Mouse (Mus musculus) embryo, embryonic 10 days (tissue): ENCODE measurements around the gene Lzic.
A peak's percentile ranks its signal among the peaks of the same experiment; 100 is the strongest.

Source experiments
- DNase-seq: peaks from one replicate; pipeline ENCODE4 v3.0.0-alpha.2; 2015; ENCODE audit warnings: low spot score

Lzic gene

GRCm38 (mm10) chr4:149526330-149526729 lies 41.3 kb downstream of the Lzic start:
- peak; percentile 42 for DNase-seq

DNA sequence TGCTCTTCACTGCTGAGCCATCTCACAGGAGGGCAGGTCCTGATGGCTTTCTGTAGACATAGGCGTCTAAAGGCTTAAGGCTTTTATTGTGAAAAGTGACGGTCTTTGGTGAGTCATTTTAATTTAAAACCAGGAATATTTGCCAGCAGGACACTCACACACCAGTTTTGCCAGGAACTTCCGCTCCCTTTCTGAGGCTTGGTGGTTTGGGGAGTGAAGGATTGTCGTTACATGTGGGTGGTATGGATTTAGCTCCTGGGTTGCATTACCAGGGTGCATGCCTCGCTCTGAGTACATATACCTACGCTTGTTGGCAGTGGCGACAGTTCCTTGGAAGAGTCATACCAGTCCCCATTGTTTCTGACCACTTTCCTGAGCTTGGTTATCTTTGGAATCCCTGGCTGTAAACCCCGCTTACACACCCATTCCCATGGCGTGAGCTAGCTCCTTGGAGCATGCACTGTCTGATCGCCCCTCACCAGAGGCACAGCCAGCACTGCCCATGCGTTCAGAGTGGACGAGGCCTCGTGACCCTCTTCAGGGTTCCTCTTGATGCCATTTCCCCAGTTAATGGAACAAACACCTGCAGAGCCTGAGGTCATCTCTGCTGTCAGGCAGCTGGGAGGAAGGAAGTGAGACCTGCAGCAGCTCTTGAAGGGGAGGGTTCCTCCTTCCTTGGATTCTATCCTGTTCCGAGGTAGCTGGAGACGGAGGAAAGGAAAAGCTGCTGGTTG lies 42.8 kb downstream of the Lzic start:
- no peak for DNase-seq

DNA sequence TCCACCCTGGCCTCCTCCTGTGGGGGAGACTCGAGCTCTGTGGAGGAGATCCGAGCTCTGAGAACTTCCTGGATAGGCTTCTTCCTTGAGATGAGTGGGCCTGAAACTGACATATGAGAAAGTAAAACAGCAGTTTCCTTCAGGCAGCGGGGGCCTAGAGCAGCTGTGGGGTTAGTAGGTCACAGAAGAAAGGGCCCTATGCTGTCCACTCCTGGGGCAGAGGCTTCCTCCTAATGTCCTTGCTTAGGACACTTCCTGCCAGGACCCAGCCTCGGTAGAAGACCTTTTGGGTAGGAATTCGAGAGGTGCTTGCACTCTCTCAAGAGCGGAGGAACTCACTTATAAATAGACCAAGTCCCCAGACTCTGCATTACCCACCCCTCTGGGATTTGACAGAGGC lies 44.7 kb downstream of the Lzic start:
- no peak for DNase-seq

DNA sequence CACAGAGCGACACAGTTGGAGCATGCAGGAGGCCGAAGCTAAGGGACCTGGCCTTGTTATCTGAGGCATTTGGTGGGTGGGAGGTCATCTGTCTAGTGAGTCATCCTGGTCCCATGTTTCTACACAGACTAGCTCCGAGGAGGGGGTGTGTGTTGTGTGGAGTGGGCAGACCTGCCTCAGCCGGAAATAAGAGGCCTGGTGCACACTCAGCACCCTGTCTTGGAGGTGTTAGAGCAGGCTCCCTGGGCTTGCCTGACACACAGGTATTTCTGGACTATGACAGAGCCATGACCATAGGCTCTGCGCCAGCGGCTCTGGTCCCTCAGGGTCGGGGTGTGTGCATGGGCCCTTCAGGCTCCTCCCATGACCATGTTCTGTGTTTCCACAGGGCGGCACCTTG lies 54.4 kb downstream of the Lzic start:
- no peak for DNase-seq

DNA sequence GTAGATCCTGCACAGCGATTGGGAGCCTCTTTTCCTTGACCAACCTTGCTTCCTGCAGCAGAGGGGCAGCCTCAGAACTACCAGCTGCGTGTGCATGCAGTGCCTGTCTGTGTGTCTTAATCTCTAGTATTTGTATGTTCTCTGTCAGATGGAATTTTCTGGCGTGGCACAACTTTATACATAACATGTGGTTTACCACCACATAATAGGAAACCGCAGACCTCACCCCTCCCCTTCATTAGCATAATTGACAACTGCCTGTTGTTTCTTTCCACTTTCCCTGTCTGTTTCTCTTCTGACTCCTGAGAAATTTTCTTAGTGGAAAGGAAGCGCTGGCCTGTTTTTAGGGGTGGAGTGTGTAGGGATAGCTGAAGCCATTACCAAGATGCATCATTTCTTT lies 56.9 kb downstream of the Lzic start:
- no peak for DNase-seq

DNA sequence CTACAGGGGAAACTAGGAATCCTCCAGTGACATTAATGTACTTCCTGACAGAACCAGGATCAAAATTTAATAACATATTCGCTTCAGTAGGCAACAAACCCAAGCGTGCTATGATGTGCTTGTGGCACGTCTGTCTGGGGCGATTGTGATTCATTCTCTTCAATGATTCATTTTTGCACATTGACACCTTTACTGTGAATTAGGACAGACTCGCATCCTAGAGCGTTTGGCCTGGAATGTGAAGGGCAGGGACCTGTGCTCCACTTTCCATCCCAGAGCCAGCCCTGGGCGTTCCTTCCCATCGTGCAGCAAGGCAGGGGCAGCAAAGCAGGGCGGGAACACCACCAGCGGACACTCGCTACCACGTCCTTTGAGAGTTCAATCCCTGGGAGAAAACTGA lies 57.4 kb downstream of the Lzic start:
- DNase-seq = no peak

- peak; percentile 93 for DNase-seq
Measured at GRCm38 (mm10) chr4:149542927-149543553, 58.0 kb downstream of the Lzic start.

DNA sequence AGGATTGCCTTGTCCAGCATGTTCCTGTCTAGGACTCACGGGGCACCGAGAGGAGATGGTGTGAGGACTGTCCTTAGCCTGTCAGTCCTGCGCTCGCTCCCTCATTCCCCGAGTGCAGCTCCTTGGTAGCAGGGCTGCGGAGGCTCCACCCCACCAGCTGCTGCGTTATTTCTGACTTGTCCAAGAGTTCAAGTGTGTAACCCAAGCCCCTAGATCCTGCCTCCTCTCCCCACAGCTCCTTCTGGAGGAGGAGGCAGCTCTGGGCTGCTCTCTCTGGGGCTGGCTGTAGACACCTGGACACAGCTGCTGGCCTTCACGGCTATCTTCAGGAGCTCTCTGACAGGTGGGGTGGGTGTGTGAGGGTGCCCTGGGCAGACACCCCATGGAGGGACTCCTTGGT lies 59.9 kb downstream of the Lzic start:
- DNase-seq = no peak
